Mouse (Mus musculus) layer of hippocampus, adult 11-12 months (tissue): ENCODE measurements around the gene Cyp4f14.
"Not testable (repeated sequence)": the region's sequence is repeated elsewhere in the genome, so short reads cannot be mapped to it uniquely, and the experiment has no call there.

ENCODE experiments used
- DNase-seq: peaks from one replicate; pipeline ENCODE4 v3.0.0; 2022; ENCODE audit warnings: low spot score

Cyp4f14 gene

GRCm38 (mm10) chr17:32891239-32892180, 25.6 kb downstream of the Cyp4f14 start, which contains the start of gene Zfp870:
TSS of gene Zfp870 (minus strand) at chr17:32891642.
- peak; percentile 91 for DNase-seq

GRCm38 (mm10) chr17:32890852-32891238, 26.3 kb downstream of the Cyp4f14 start:
- DNase-seq = no peak

GRCm38 (mm10) chr17:32889611-32890010, 27.5 kb downstream of the Cyp4f14 start:
- no peak for DNase-seq

GRCm38 (mm10) chr17:32880320-32881218, 36.6 kb downstream of the Cyp4f14 start:
- no peak for DNase-seq

GRCm38 (mm10) chr17:32878773-32879172, 38.4 kb downstream of the Cyp4f14 start:
- no peak for DNase-seq

- no peak for DNase-seq
Measured at GRCm38 (mm10) chr17:32877471-32878171, 39.5 kb downstream of the Cyp4f14 start.

GRCm38 (mm10) chr17:32872696-32873095, 44.4 kb downstream of the Cyp4f14 start:
- DNase-seq = no peak

GRCm38 (mm10) chr17:32872091-32872490, 45.1 kb downstream of the Cyp4f14 start:
- no peak for DNase-seq

GRCm38 (mm10) chr17:32871483-32871882, 45.7 kb downstream of the Cyp4f14 start:
- no peak for DNase-seq

GRCm38 (mm10) chr17:32867266-32867665, 49.9 kb downstream of the Cyp4f14 start:
- not testable (repeated sequence) for DNase-seq

GRCm38 (mm10) chr17:32856713-32857112, 60.4 kb downstream of the Cyp4f14 start:
- DNase-seq = not testable (repeated sequence)
